Mouse (Mus musculus) testis, adult 2 months (tissue): Measurements from ENCODE around the gene P2rx3. TPM values are rescaled to one million over a fixed set of nuclear protein-coding genes. Genes with fewer than 3 reads are reported as not detected.

Source experiments
- H3K27ac ChIP-seq: fragments of 200-500 bp; 2 replicates; pipeline ENCODE4 v1.5.1; 2012; ENCODE audit warnings: low read depth, low read length; ENCODE audit not compliant: control insufficient read depth, insufficient read depth
- H3K27me3 ChIP-seq: fragments of 200-500 bp; 2 replicates; pipeline ENCODE4 v1.6.1; 2012; ENCODE audit warnings: mild to moderate bottlenecking, low read length, moderate library complexity; ENCODE audit not compliant: control insufficient read depth, insufficient read depth
- H3K36me3 ChIP-seq: fragments of 200-500 bp; 2 replicates; pipeline ENCODE4 v1.6.1; 2012; ENCODE audit warnings: mild to moderate bottlenecking, low read length; ENCODE audit not compliant: control insufficient read depth, insufficient read depth
- H3K4me1 ChIP-seq: fragments of 200-500 bp; 2 replicates; pipeline ENCODE4 v1.6.1; 2012; ENCODE audit warnings: low read length; ENCODE audit not compliant: control insufficient read depth, insufficient read depth
- H3K4me3 ChIP-seq: fragments of 200-500 bp; 2 replicates; pipeline ENCODE4 v1.5.1; 2012; ENCODE audit warnings: low read depth, mild to moderate bottlenecking, low read length, moderate library complexity, mixed read lengths; ENCODE audit not compliant: control insufficient read depth
- CTCF ChIP-seq: fragments of 200-500 bp; IDR thresholded peaks from 2 replicates; pipeline ENCODE4 v1.5.1; 2012; ENCODE audit warnings: low read depth, mild to moderate bottlenecking, inconsistent platforms, low read length, moderate library complexity; ENCODE audit not compliant: control insufficient read depth, insufficient read depth, insufficient replicate concordance
- POLR2A ChIP-seq: fragments of 200-500 bp; IDR thresholded peaks from 2 replicates; pipeline ENCODE4 v1.6.1; 2012; ENCODE audit warnings: low read depth, mild to moderate bottlenecking, inconsistent platforms, low read length, moderate library complexity; ENCODE audit not compliant: control insufficient read depth
- polyA plus RNA-seq: library from polyadenylated mRNA; depleted of rRNA; stranded (reverse); fragments of >200 nt; gene quantifications from 2 replicates; pipeline ENCODE4 v1.2.3, GENCODE M21; 2012; rRNA removed

The P2rx3 gene
- polyA plus RNA-seq: 86.4 and 103 TPM in 2 replicates

DNA sequence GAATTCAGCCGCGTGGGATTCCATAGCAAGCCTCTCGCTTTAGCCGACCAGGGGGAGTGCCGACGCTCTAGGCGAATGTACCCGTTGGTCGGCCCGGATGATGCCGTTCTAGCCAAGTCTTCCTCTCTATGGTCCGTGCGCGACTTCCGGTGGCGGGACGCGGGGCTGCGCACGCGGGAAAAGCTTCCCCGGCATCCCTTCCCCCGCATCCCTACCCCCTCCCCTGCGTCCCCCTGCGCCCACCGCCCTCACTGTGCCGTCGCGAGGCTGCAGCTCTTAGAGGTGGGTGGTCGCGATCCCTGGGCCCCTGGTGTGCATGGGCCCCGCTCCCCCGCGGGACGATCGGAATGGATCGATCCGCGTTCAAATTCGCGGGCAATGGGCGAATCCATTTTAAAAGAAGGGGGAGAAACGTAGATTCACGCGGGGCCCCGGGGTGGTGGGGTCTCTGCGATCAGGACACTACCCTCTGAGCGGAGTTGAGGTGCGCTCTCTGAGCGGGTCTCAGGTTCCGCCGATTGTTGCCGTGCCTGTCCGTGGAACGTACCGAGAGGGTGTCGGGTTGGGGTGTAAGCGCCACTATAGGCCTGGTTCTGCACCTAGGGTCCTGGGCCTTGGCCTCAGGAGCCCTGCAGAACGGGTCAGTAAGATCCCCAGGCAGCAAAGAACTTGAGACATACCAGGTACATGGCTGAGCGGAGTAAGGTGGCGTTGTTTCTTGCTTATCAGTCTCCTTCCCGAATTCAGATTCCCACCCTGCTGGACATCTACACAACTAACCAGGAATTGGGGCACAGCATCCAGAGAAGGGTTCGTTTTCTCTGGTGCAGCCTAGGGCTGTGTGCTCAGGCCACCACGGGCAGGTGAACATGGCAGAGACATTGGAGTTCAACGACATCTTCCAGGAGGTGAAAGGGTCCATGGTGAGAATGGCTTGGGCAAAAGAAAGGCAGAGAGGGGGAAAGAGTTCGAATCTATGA is at the start of gene P2rx3, which contains the start of gene Ssrp1:
Gene P2rx3, minus strand, starts transcription at position 416 of the 980 bp plus-strand sequence.
Gene Ssrp1, plus strand, starts transcription at position 188 of the 980 bp plus-strand sequence.
- Histone ChIP-seq H3K36me3 (peaks cover 1% of the 10 kb centered on the region), H3K27ac (peak within 1 kb of the TSS; percentile 88), H3K27me3 (no peaks in the 10 kb centered on the region), H3K4me1 (peaks cover 3% of the 10 kb centered on the region), H3K4me3 (peak within 1 kb of the TSS; percentile 98)
- TF ChIP-seq CTCF (no peak), POLR2A (peak; percentile 62; the same call in 1 of the 2 replicates)

DNA sequence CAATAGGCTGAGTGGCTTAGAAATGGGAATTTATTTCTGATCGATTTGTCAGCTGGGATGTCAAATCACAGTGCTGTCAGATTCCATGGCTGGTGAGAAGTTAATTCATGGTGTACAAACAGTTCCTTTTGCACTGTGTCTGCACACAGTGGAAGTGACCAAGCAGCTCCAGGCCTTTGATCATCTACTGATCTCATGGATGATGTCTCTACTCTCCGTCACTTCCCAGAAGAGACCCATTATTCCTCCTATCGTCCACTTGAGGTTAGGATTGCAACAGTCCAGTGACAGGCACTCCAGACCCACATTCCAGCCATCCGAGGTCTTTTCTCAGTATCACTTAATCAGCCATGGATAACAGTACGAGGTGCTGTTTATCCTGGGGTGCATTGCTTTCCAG is 36.5 kb upstream of the P2rx3 start:
- Histone ChIP-seq H3K4me3 (no peak overlapping the region), H3K36me3 (no peaks in the 10 kb centered on the region)
- no peak for TF ChIP-seq CTCF
- no peak for TF ChIP-seq POLR2A

GRCm38 (mm10) chr2:85071921-85072320 is 34.7 kb upstream of the P2rx3 start:
- TF ChIP-seq POLR2A (no peak), CTCF (no peak)
- Histone ChIP-seq H3K27me3 (no peaks in the 10 kb centered on the region), H3K36me3 (no peaks in the 10 kb centered on the region), H3K4me3 (no peak overlapping the region), H3K27ac (no peak overlapping the region), H3K4me1 (peaks cover 9% of the 10 kb centered on the region)

More for the DNA sequence above, 36.5 kb upstream of the P2rx3 start:
- peaks cover 9% of the 10 kb centered on the region for H3K4me1 ChIP-seq
- H3K27me3 ChIP-seq: no peaks in the 10 kb centered on the region
- H3K27ac ChIP-seq: no peak overlapping the region

DNA sequence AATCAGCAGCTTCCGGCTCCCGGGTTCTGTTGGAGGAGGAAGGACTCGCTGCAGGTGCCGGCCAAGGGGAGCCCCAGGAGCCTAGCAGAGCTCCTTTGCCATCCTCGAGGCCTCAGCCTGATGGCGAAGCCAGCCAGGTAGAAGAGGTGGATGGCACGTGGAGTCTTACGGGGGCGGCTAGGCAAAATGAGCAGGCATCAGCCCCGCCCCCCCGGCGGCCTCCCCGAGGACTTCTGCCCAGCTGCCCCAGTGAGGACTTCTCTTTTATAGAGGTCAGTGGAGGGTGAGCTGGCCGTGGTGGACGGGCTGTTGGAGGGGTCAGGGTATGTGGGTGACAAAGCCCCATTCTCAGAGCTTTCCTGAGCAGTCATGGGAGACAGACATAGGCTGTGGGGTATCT is 32.8 kb upstream of the P2rx3 start:
- TF ChIP-seq POLR2A: no peak
- no peak for TF ChIP-seq CTCF
- H3K27ac ChIP-seq: no peak overlapping the region
- H3K36me3 ChIP-seq: no peaks in the 10 kb centered on the region
- peaks cover 9% of the 10 kb centered on the region for H3K4me1 ChIP-seq
- H3K27me3 ChIP-seq: no peaks in the 10 kb centered on the region
- no peak overlapping the region for H3K4me3 ChIP-seq

DNA sequence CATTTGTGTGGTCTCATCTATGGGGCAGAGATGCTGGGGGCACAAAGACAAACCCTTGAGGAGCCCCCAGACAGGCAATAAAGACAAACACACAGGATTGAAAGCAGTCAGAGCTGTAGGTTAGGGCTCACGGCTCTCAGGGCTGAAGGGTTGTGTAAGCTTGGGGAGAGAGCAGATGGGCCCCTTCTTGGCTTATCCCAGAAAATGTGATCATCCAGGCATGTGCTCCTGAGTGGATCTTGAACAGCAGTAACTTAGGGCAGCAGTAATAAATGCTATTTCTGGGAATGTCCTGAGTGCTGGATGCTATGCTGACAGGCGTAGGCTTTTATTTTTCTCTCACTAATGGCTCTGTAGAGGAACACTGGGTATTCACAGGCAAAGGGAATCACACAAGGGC is 31.4 kb upstream of the P2rx3 start:
- Histone ChIP-seq H3K27ac (no peak overlapping the region), H3K4me1 (peaks cover 9% of the 10 kb centered on the region), H3K4me3 (no peak overlapping the region), H3K36me3 (no peaks in the 10 kb centered on the region), H3K27me3 (no peaks in the 10 kb centered on the region)
- TF ChIP-seq CTCF (no peak), POLR2A (no peak)

DNA sequence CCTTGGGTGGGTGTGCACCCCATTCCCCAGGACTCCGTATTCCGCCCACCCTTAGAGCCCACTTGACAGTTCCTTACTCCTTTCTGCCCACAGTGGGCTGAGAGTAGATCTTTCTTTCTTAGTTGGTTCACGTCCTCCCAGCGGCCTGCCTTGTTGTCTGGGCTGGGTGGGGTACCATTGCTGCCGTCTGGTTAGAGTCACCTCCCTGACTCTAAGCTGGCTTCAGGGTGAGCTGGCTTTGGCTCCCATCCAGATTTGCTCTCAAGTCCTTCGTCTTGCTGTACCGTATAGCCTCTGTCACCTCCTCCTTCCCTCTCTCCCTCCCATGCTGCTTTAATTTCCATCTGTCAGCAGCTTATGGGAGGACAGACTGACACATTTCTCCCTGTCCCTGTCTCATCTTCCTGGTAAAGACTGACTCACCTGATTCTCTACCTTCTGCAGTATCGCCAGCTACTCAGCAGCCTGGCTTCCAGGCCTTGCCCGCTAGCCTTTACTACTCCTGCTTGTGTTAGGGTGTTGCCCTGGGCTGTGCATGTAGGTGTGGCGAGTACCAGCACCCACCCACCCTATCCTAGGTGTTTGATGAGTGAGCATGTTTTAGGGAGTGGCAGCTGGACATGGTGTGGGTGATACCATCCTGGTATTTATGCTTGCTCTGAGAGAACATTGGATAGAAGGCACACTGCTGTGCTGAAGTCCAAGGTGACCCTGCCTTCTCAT is 30.8 kb upstream of the P2rx3 start:
- Histone ChIP-seq H3K27me3 (no peaks in the 10 kb centered on the region), H3K4me3 (no peak overlapping the region), H3K4me1 (peaks cover 9% of the 10 kb centered on the region), H3K36me3 (no peaks in the 10 kb centered on the region), H3K27ac (no peak overlapping the region)
- TF ChIP-seq POLR2A (no peak), CTCF (no peak)

DNA sequence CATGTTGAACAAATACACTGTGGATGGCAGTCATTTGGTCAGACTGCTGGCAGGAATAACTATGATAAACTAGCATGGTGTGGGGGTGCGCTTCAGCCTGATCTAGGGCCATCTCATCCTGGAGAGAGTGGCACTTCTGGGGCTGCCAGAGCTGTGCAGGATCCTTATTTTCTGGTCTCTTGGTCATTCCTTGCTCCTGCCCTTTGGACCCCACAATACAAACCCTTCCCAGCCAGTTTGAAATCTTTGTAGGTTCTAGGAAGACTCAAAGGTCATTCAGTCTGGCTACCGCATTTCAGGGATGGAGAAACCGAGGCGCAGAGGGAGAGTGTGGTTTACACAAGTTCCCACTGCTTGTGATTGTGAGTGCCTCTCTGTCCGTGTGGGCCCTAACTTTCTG is 29.7 kb upstream of the P2rx3 start:
- no peaks in the 10 kb centered on the region; the same call in 1 of the 2 replicates for H3K36me3 ChIP-seq
- H3K27me3 ChIP-seq: no peaks in the 10 kb centered on the region
- H3K4me3 ChIP-seq: no peak overlapping the region
- H3K27ac ChIP-seq: no peak overlapping the region
- peaks cover 9% of the 10 kb centered on the region for H3K4me1 ChIP-seq
- TF ChIP-seq CTCF (no peak), POLR2A (no peak)
